Mouse (Mus musculus) ES-E14 (cell line): ENCODE measurements around the gene Cep95.

Source experiments
- CHD2 ChIP-seq: IDR thresholded peaks from 2 replicates; pipeline ENCODE4 v1.6.1; 2014; ENCODE audit warnings: mild to moderate bottlenecking, low read depth, low read length, inconsistent platforms
- HCFC1 ChIP-seq: IDR thresholded peaks from 2 replicates; pipeline ENCODE4 v1.6.1; 2012; ENCODE audit warnings: low read length, inconsistent platforms, borderline replicate concordance; ENCODE audit not compliant: insufficient read depth
- MAFK ChIP-seq: IDR thresholded peaks from 2 replicates; pipeline ENCODE4 v1.6.1; 2014; ENCODE audit warnings: mild to moderate bottlenecking, low read depth, low read length, inconsistent platforms; ENCODE audit not compliant: insufficient read depth
- ZC3H11A ChIP-seq: IDR thresholded peaks from 2 replicates; pipeline ENCODE4 v1.6.1; 2012; ENCODE audit warnings: low read depth, mild to moderate bottlenecking, inconsistent platforms, low read length, borderline replicate concordance
- ZNF384 ChIP-seq: IDR thresholded peaks from 2 replicates; pipeline ENCODE4 v1.6.1; 2012; ENCODE audit warnings: low read depth, low read length, inconsistent platforms

- no peak for TF ChIP-seq ZC3H11A
- TF ChIP-seq CHD2, result no peak
- TF ChIP-seq MAFK, result no peak
- no peak for TF ChIP-seq HCFC1
- no peak for TF ChIP-seq ZNF384
These were observed 22.4 kb upstream of the Cep95 start for GRCm38 (mm10) chr11:106766611-106767162.
